Mouse (Mus musculus) T-helper 17 cell (primary cell): ENCODE measurements around the gene Evc2.

Experiments used
- in situ Hi-C, 2 experiments: fragments of 300-600 bp; cut with MboI, MseI; formaldehyde crosslinking; loops; 1 replicate in 1 of 2; 2 replicates in 1 of 2; pipeline ENCODE4 v1.15.1; 2025; ENCODE audit warnings: high pct_unique_total_duplicates in 2 of 2

The Evc2 gene

GRCm38 (mm10) chr5:37472025-37472608, 133.8 kb downstream of the Evc2 start:
- in situ Hi-C loops: no loop called here
